Mouse (Mus musculus): ENCODE results near the gene Klk1b5.

DNA sequence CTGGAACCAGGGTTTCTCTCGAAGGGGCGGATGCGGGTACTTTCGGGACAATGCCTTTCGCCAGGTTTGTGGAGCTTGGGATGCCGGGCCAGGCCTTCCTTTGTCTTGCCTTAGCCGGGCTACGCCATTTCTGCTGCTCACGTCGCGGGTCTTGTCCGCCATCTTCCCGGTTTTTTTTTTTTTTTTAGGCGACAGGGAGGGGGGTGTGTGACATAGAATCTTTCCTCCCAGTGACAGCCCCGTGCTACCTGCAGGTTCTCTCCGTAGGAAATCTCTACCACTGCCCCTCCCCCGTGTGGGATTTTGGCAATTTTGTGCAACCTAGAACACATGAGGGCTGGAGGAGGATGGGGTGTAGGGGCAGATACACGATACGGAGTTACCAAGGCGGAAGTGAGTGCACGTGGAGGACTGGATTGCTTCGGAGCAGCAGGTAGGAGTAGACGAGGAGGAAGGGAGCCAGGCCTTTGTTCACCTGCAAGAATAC lies 31.3 kb downstream of the Klk1b5 start:
- TF ChIP-seq CTCF (IDR thresholded peaks at IDR 0.05; ENCODE audit: low read depth) (no peak), EP300 (IDR thresholded peaks at IDR 0.05; ENCODE audit: low read depth) (no peak)

Data from liver, embryonic 14.5 days (tissue).